In genomic region chr14:52303517-52303916, GRCm38 (mm10) we compare ENCODE assay signal across 1 mouse cellular context.
TF ChIP-seq lines count a peak whose summit lies in the region.

No protein-coding gene starts in this region.

TF ChIP-seq in MEL, 35 proteins besides CTCF, POLR2A, EP300 and RAD21:
- TF ChIP-seq TBP (IDR thresholded peaks at IDR 0.05; ENCODE audit: low read depth, low read length) (peak; percentile 93), ZNF384 (IDR thresholded peaks at IDR 0.05; ENCODE audit: low read depth, low read length) (0 out of 2 replicates have a peak, but pooled peaks have one; percentile 19), MXI1 (IDR thresholded peaks at IDR 0.05; ENCODE audit: low read depth, low read length) (peak; percentile 27; the same call in 1 of the 2 replicates)
